Mouse (Mus musculus) neural tube, embryonic 15.5 days (tissue): ENCODE data around the gene Ppp6r1. TPM values are rescaled to one million over a fixed set of nuclear protein-coding genes. Genes with fewer than 3 reads are reported as not detected.

Source experiments
- ATAC-seq: fragments of 200-750 bp; cut with Nextera tagmentation; 2 replicates; pipeline ENCODE4 v1.8.0; 2017; ENCODE audit warnings: mild to moderate bottlenecking, moderate TSS enrichment, moderate library complexity; ENCODE audit not compliant: low FRiP score
- H3K27ac ChIP-seq: fragments of 300-500 bp; sonication (generic); replicated peaks from 2 replicates; pipeline ENCODE4 v1.5.1; 2015; ENCODE audit warnings: mild to moderate bottlenecking, inconsistent platforms
- H3K27me3 ChIP-seq: fragments of 300-500 bp; sonication (generic); replicated peaks from 2 replicates; pipeline ENCODE4 v1.6.1; 2015; ENCODE audit warnings: inconsistent platforms
- H3K36me3 ChIP-seq: fragments of 300-500 bp; sonication (generic); 2 replicates; pipeline ENCODE4 v1.6.1; 2015; ENCODE audit warnings: inconsistent platforms
- H3K4me1 ChIP-seq: fragments of 300-500 bp; sonication (generic); 2 replicates; pipeline ENCODE4 v1.6.1; 2015; ENCODE audit warnings: inconsistent platforms
- H3K4me2 ChIP-seq: fragments of 300-500 bp; sonication (generic); 2 replicates; pipeline ENCODE4 v1.6.1; 2015; ENCODE audit warnings: inconsistent platforms, mild to moderate bottlenecking, moderate library complexity
- H3K4me3 ChIP-seq: fragments of 300-500 bp; sonication (generic); replicated peaks from 2 replicates; pipeline ENCODE4 v1.5.1; 2015; ENCODE audit warnings: mild to moderate bottlenecking, inconsistent platforms
- H3K9ac ChIP-seq: fragments of 300-500 bp; sonication (generic); replicated peaks from 2 replicates; pipeline ENCODE4 v1.6.1; 2015; ENCODE audit warnings: mild to moderate bottlenecking, inconsistent platforms
- H3K9me3 ChIP-seq: fragments of 300-500 bp; sonication (generic); replicated peaks from 2 replicates; pipeline ENCODE4 v1.6.1; 2016; ENCODE audit warnings: inconsistent platforms
- WGBS: fragments of 180-500 bp; shearing (Covaris S2); methylation state at CpG from one replicate; pipeline ENCODE4 v1.1.7; 2015; ENCODE audit warnings: mixed read lengths; 5-methylcytosine and 5-hydroxymethylcytosine counted together
- polyA plus RNA-seq: library from polyadenylated mRNA; unstranded; fragments of >200 nt; fragmentation: Nextera tagmentation; extraction: Ambion mirVana; gene quantifications from 2 replicates; pipeline ENCODE4 v1.2.1, GENCODE M21; 2015

Gene Ppp6r1
- polyA plus RNA-seq, 1 experiment from 2014 or later, result 8.9 TPM

- 70% methylated on average over 1 of the region's 1 CpGs for WGBS
- Histone ChIP-seq H3K27ac (no peak overlapping the region), H3K27me3 (no peaks in the 10 kb centered on the region), H3K9ac (peak overlapping the region; percentile 96), H3K9me3 (no peaks in the 10 kb centered on the region), H3K4me3 (peak overlapping the region; percentile 91), H3K4me2 (peak overlapping the region; percentile 89), H3K36me3 (peaks cover 8% of the 10 kb centered on the region; the same call in 1 of the 2 replicates), H3K4me1 (peaks cover 58% of the 10 kb centered on the region)
- no peak for ATAC-seq
These were observed 2.0 kb downstream of the Ppp6r1 start for GRCm38 (mm10) chr7:4656818-4657217.

GRCm38 (mm10) chr7:4655916-4656315 is 2.9 kb downstream of the Ppp6r1 start:
- 0 out of 2 replicates have a peak overlapping the region, but pooled peaks have one; percentile 14 for H3K9ac ChIP-seq
- no peak overlapping the region for H3K27ac ChIP-seq
- peak overlapping the region; percentile 89 for H3K4me2 ChIP-seq
- 88% methylated on average over 1 of the region's 1 CpGs for WGBS
- H3K4me3 ChIP-seq, result no peak overlapping the region
- H3K9me3 ChIP-seq, result no peaks in the 10 kb centered on the region
- no peak for ATAC-seq
- peaks cover 65% of the 10 kb centered on the region for H3K4me1 ChIP-seq
- H3K36me3 ChIP-seq, result peaks cover 8% of the 10 kb centered on the region; the same call in 1 of the 2 replicates
- no peaks in the 10 kb centered on the region for H3K27me3 ChIP-seq

- H3K4me1 ChIP-seq, result peaks cover 60% of the 10 kb centered on the region
- no peak overlapping the region for H3K4me2 ChIP-seq
- 0 out of 2 replicates have a peak overlapping the region, but pooled peaks have one; percentile 14 for H3K9ac ChIP-seq
- H3K36me3 ChIP-seq, result peaks cover 8% of the 10 kb centered on the region; the same call in 1 of the 2 replicates
- no peak overlapping the region for H3K4me3 ChIP-seq
- no peaks in the 10 kb centered on the region for H3K9me3 ChIP-seq
- H3K27ac ChIP-seq, result no peak overlapping the region
- 89% methylated on average over 4 of the region's 4 CpGs for WGBS
- no peak for ATAC-seq
- H3K27me3 ChIP-seq, result no peaks in the 10 kb centered on the region
These were observed 3.4 kb downstream of the Ppp6r1 start for GRCm38 (mm10) chr7:4655393-4655792.

GRCm38 (mm10) chr7:4654221-4654620 is 4.6 kb downstream of the Ppp6r1 start:
- Histone ChIP-seq H3K27ac (no peak overlapping the region), H3K4me1 (peaks cover 51% of the 10 kb centered on the region), H3K4me2 (no peak overlapping the region), H3K4me3 (no peak overlapping the region), H3K9me3 (no peaks in the 10 kb centered on the region), H3K9ac (no peak overlapping the region), H3K27me3 (no peaks in the 10 kb centered on the region), H3K36me3 (peaks cover 8% of the 10 kb centered on the region; the same call in 1 of the 2 replicates)
- ATAC-seq, result no peak
- WGBS, result 86% methylated on average over 2 of the region's 2 CpGs

DNA sequence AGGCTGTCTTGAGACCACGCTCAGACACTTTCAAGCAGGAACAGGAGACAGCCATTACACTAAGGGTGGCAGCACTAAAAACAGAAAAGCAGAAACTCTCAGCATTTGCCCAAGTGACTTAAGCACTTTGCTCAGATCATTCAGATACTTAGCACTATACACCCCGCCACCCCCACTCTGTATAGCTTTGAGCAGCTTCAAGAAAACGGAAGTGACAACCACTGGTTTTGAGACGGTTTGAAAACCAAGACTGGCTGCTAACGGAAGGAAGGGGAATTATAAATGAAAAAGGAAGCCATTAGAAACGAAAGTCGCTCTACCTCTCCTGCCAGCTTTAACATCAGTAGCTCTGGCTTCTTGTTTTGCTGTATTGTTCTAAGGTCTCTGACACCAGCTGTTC is 5.0 kb downstream of the Ppp6r1 start:
- Histone ChIP-seq H3K27ac (no peak overlapping the region), H3K27me3 (no peaks in the 10 kb centered on the region), H3K4me3 (no peak overlapping the region), H3K9ac (no peak overlapping the region), H3K4me1 (peaks cover 51% of the 10 kb centered on the region), H3K4me2 (no peak overlapping the region), H3K36me3 (peaks cover 8% of the 10 kb centered on the region; the same call in 1 of the 2 replicates), H3K9me3 (no peaks in the 10 kb centered on the region)
- no peak for ATAC-seq
- WGBS, result 92% methylated on average over 7 of the region's 7 CpGs

DNA sequence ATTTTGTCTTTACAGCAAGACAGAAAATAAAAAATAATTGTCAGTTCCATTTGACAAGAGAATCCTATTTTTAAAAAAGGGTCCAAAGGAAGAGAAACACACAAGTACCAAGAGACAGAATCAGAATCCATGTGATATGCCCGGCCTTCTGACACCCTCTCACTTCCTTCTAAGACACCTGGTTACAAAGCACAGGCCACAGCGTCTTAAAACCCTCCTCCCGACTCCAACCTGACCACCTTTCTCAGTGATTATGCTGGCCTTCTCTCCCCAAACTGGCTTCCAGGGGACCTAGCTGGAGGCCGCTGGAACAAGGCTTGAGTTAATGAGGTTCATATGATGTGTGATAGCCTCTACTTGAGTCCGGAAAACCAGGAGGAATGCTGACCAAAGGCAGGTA is 5.5 kb downstream of the Ppp6r1 start:
- H3K4me3 ChIP-seq, result no peak overlapping the region
- H3K4me1 ChIP-seq, result peaks cover 51% of the 10 kb centered on the region
- H3K27ac ChIP-seq, result no peak overlapping the region
- H3K27me3 ChIP-seq, result no peaks in the 10 kb centered on the region
- no peaks in the 10 kb centered on the region for H3K9me3 ChIP-seq
- WGBS, result 87% methylated on average over 5 of the region's 5 CpGs
- H3K36me3 ChIP-seq, result peaks cover 8% of the 10 kb centered on the region; the same call in 1 of the 2 replicates
- no peak for ATAC-seq
- H3K9ac ChIP-seq, result no peak overlapping the region
- no peak overlapping the region for H3K4me2 ChIP-seq

- Histone ChIP-seq H3K27me3 (no peaks in the 10 kb centered on the region), H3K27ac (no peak overlapping the region), H3K4me3 (no peak overlapping the region), H3K4me1 (peaks cover 46% of the 10 kb centered on the region), H3K9ac (no peak overlapping the region), H3K9me3 (no peaks in the 10 kb centered on the region), H3K4me2 (no peak overlapping the region), H3K36me3 (peaks cover 8% of the 10 kb centered on the region; the same call in 1 of the 2 replicates)
- over 99% methylated on average over 5 of the region's 5 CpGs for WGBS
- ATAC-seq, result no peak
These were observed 6.1 kb downstream of the Ppp6r1 start for GRCm38 (mm10) chr7:4652726-4653125.

DNA sequence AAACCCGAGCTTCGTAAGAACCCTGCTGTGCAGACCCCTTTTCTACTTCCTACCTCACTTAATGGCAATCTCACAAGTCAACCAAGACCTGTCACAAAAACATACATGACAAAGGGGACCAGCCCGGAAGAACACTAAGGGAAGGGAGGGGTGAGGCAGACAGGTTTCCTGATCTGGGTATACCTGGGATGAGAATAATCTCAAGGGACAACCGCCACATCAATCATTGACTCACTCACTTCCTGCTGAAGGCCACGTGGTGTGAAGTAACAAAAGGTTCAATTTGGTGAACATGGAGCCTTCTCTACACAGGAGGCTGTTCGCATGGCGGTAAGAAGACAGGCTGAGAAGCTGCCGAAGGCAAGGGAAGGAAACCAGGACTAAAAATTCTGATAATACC is 7.2 kb downstream of the Ppp6r1 start:
- H3K27me3 ChIP-seq, result no peaks in the 10 kb centered on the region
- no peak for ATAC-seq
- peaks cover 12% of the 10 kb centered on the region; the same call in 1 of the 2 replicates for H3K36me3 ChIP-seq
- 75% methylated on average over 8 of the region's 8 CpGs for WGBS
- no peak overlapping the region for H3K4me2 ChIP-seq
- H3K27ac ChIP-seq, result no peak overlapping the region
- H3K9ac ChIP-seq, result no peak overlapping the region
- peaks cover 35% of the 10 kb centered on the region for H3K4me1 ChIP-seq
- H3K9me3 ChIP-seq, result no peaks in the 10 kb centered on the region
- no peak overlapping the region for H3K4me3 ChIP-seq

DNA sequence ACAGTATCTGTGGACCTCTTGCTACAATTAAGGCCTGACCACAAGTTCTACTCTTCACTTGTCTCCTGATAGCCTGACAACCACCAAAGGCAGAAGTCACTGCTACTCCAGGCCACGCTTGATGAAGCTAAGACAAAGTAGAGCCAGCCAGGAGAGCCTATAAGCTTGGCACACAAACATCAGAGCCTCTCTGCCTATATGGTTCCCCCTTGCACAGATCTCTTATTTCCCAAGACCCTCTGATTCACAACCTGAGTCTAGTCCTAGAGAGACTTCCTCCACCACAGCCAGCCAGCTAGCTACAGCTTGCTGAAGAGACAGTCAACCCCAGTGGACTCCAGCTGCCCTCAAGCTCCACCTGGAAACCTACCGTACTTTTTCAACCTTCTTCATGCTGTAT is 10.8 kb downstream of the Ppp6r1 start:
- no peaks in the 10 kb centered on the region for H3K9me3 ChIP-seq
- H3K4me1 ChIP-seq, result peaks cover 14% of the 10 kb centered on the region
- H3K36me3 ChIP-seq, result peaks cover 43% of the 10 kb centered on the region
- H3K27ac ChIP-seq, result no peak overlapping the region
- WGBS, result 84% methylated on average over 2 of the region's 2 CpGs
- no peak overlapping the region for H3K4me3 ChIP-seq
- ATAC-seq, result no peak
- H3K27me3 ChIP-seq, result no peaks in the 10 kb centered on the region
- H3K9ac ChIP-seq, result no peak overlapping the region
- H3K4me2 ChIP-seq, result no peak overlapping the region

GRCm38 (mm10) chr7:4647291-4647690 is 11.5 kb downstream of the Ppp6r1 start:
- H3K4me2 ChIP-seq, result no peak overlapping the region
- H3K27ac ChIP-seq, result no peak overlapping the region
- no peak overlapping the region for H3K9ac ChIP-seq
- peaks cover 43% of the 10 kb centered on the region for H3K36me3 ChIP-seq
- WGBS, result 73% methylated on average over 6 of the region's 6 CpGs
- H3K9me3 ChIP-seq, result no peaks in the 10 kb centered on the region
- H3K4me1 ChIP-seq, result peaks cover 8% of the 10 kb centered on the region
- ATAC-seq, result no peak
- no peak overlapping the region for H3K4me3 ChIP-seq
- no peaks in the 10 kb centered on the region for H3K27me3 ChIP-seq

DNA sequence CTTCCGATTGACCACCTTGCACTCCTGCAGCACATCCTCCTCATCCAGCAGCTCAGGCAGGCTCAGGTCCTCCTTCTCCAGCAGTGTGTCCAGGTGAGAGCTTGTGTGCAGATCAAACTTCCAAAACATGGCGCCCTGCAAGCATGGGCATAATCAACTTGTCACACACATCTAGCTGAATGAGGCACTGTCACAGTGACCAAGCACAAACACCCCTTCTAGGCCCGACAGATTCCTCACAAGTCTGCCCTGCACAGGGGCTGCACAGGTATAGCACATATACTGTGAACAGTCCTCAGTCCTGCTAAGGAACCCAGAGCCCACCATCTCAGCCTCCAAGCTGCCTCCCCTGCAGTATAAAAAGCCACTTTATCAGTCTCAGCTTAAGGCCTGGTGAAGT is 12.0 kb downstream of the Ppp6r1 start:
- no peaks in the 10 kb centered on the region for H3K9me3 ChIP-seq
- peaks cover 48% of the 10 kb centered on the region for H3K36me3 ChIP-seq
- H3K4me1 ChIP-seq, result peaks cover 7% of the 10 kb centered on the region; the same call in 1 of the 2 replicates
- ATAC-seq, result no peak
- H3K27ac ChIP-seq, result 0 out of 2 replicates have a peak overlapping the region, but pooled peaks have one; percentile 5
- no peak overlapping the region for H3K4me2 ChIP-seq
- no peak overlapping the region for H3K4me3 ChIP-seq
- no peaks in the 10 kb centered on the region for H3K27me3 ChIP-seq
- 96% methylated on average over 3 of the region's 3 CpGs for WGBS
- no peak overlapping the region for H3K9ac ChIP-seq

DNA sequence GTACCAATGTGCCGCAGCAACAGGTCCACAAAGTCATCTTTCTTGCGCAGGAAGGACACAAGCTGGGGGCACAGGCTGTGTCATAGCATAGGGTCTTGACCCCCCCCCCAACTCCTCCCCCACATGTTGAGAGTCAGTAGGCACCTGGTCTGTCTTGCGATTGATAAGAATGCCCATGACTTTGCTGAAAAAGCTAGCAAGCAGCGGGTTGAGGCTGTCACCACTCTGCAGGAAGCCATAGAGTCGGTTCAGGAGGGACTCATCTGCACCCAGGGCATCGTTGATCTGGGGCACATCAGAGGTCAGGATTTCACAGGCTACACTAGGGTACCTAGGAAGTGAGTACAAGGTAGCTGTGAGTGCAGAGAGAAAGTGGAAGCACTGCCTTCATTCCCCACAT is 15.6 kb downstream of the Ppp6r1 start:
- no peak overlapping the region for H3K4me2 ChIP-seq
- peaks cover 78% of the 10 kb centered on the region for H3K36me3 ChIP-seq
- no peak overlapping the region for H3K4me3 ChIP-seq
- H3K9ac ChIP-seq, result no peak overlapping the region
- ATAC-seq, result no peak
- H3K27ac ChIP-seq, result no peak overlapping the region
- no peaks in the 10 kb centered on the region for H3K4me1 ChIP-seq
- WGBS, result 93% methylated on average over 6 of the region's 6 CpGs
- H3K27me3 ChIP-seq, result no peaks in the 10 kb centered on the region
- no peaks in the 10 kb centered on the region for H3K9me3 ChIP-seq
